Mouse (Mus musculus): ENCODE measurements at regions not wholly inside any gene's neighbourhood (a gene's known extent, or its start where the extent isn't known, plus 50 kb on each side); places are given as distances from the start of the nearest gene placed in this dataset.

DNA sequence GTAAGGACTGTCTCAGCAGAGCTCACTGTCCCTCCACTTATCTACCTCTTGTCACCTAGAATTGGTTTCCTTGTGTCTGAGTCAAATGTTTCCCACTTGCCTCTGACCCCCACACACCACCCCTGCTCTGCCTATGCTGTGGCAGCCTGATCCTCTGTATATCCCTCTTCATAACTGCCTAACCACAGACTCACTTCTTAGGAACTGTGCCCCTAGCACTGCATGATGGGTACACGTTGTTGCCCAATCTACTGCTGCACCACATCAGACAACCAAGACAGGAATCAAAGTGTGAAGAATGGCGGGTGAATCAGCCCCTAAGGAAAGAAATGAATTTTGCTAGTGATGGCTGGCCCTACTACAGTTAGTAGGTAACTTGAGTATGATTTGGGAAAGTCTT lies 167.4 kb downstream of the B3gnt2 start:
- no peak for DNase-seq

DNA sequence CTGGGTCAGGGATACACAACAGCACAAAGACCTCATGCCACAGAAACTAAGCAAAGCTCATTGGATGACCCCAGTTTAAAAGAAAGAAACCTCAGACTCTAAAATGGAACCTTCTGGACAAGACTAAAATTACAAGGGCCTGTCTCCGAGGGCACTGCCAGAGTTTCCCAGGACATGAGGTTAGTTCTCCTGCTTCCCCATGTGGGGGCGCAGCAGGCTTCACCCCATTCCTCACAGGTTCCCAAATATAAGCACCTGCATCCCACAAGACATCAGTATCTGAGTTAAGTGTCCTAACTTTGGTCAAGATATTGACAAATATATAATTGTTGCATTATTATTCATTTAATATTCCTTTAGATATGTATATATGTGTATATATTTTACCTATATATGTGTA lies 166.8 kb downstream of the B3gnt2 start:
- DNase-seq = no peak

DNA sequence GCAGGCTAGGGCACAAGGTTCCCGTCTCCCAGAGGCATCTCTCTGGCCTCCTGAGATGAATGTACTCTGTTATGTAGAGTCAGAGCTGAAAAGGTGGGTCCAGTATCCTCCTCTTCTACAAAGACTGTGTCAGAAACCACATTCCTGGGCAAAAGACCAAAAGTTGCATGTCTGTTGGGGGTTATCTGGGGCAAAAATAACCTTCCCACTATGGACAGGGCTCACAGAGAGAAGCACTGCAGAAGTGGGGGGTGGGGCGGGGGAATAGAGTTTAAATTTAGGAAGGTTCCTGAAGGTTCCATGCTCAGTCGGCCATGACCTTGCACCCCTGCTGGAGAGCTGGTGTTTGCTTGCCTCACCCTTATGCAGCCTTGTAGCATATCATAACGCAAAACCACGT lies 165.9 kb downstream of the B3gnt2 start:
- no peak for DNase-seq

DNA sequence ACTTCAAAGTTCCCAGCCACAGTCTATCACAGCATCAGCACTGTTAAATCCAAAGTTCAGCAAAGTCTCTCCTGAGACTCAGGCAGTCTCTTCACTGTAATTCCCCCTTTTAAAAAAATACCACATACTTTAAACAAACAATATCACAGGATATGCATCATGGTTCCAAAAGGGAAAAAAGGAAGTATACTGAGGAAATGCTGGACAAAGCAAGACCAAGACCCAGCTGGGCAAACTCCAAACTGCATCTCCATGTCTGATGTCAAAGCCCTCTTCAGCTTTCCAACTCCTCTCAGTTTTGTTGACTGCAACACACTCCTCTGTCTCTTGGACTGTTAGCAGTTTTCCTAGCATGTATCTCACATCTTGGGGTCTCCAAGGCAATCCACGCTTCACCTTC lies 165.5 kb downstream of the B3gnt2 start:
- no peak for DNase-seq

GRCm38 (mm10) chr11:22698057-22698941 lies 162.5 kb downstream of the B3gnt2 start:
- DNase-seq = no peak

- DNase-seq = no peak
These were observed 154.7 kb downstream of the B3gnt2 start for GRCm38 (mm10) chr11:22706082-22706481.

All from liver (tissue).